Mouse (Mus musculus): ENCODE results near the gene Clec4d. TPM values are rescaled to one million over a fixed set of nuclear protein-coding genes. Genes with fewer than 3 reads are reported as not detected.
"Not testable (repeated sequence)": the region's sequence is repeated elsewhere in the genome, so short reads cannot be mapped to it uniquely, and the experiment has no call there.

The Clec4d gene
- not detected in 2 replicates for polyA plus RNA-seq (2015; fragmentation: Nextera tagmentation; extraction: Ambion mirVana)

- ATAC-seq (replicated peaks): no peak
- no peak within 1 kb of the TSS for H3K4me3 ChIP-seq
- H3K36me3 ChIP-seq (replicated peaks): no peaks in the 10 kb centered on the region
- no peak within 1 kb of the TSS for H3K4me2 ChIP-seq
- H3K4me1 ChIP-seq: no peaks in the 10 kb centered on the region
- no peak within 1 kb of the TSS for H3K27ac ChIP-seq
- 71% methylated on average over 4 of the region's 4 CpGs for WGBS
- no peaks in the 10 kb centered on the region for H3K27me3 ChIP-seq (replicated peaks)
- H3K9me3 ChIP-seq: no peaks in the 10 kb centered on the region
- no peak within 1 kb of the TSS for H3K9ac ChIP-seq
These were observed at the start of gene Clec4d for GRCm38 (mm10) chr6:123261555-123262161. Clec4d (plus strand) TSS chr6:123262111.

- Histone ChIP-seq H3K4me2 (no peak overlapping the region), H3K9ac (no peak overlapping the region), H3K27me3 (replicated peaks) (no peaks in the 10 kb centered on the region), H3K4me3 (no peak overlapping the region), H3K27ac (no peak overlapping the region), H3K4me1 (no peaks in the 10 kb centered on the region), H3K36me3 (replicated peaks) (no peaks in the 10 kb centered on the region), H3K9me3 (no peaks in the 10 kb centered on the region)
- 67% methylated on average over 2 of the region's 2 CpGs for WGBS
- no peak for ATAC-seq (replicated peaks)
These were observed 34.3 kb upstream of the Clec4d start for GRCm38 (mm10) chr6:123227519-123228166.

- Histone ChIP-seq H3K4me3 (no peak within 1 kb of the TSS), H3K27me3 (replicated peaks) (no peaks in the 10 kb centered on the region), H3K4me1 (no peaks in the 10 kb centered on the region), H3K4me2 (no peak within 1 kb of the TSS), H3K36me3 (replicated peaks) (no peaks in the 10 kb centered on the region), H3K9me3 (no peaks in the 10 kb centered on the region), H3K27ac (no peak within 1 kb of the TSS), H3K9ac (no peak within 1 kb of the TSS)
- 81% methylated on average over 3 of the region's 3 CpGs for WGBS
- no peak for ATAC-seq (replicated peaks)
These were observed 32.3 kb upstream of the Clec4d start, which contains the start of gene Clec4n for GRCm38 (mm10) chr6:123229644-123230043. Clec4n (plus strand) TSS chr6:123229843.

- Histone ChIP-seq H3K27ac (no peak overlapping the region), H3K27me3 (replicated peaks) (no peaks in the 10 kb centered on the region), H3K4me2 (no peak overlapping the region), H3K9me3 (no peaks in the 10 kb centered on the region), H3K9ac (no peak overlapping the region), H3K36me3 (replicated peaks) (no peaks in the 10 kb centered on the region), H3K4me3 (no peak overlapping the region), H3K4me1 (no peaks in the 10 kb centered on the region)
- 77% methylated on average over 2 of the region's 2 CpGs for WGBS
- ATAC-seq (replicated peaks): no peak
These were observed 30.8 kb upstream of the Clec4d start for GRCm38 (mm10) chr6:123231149-123231548.

DNA sequence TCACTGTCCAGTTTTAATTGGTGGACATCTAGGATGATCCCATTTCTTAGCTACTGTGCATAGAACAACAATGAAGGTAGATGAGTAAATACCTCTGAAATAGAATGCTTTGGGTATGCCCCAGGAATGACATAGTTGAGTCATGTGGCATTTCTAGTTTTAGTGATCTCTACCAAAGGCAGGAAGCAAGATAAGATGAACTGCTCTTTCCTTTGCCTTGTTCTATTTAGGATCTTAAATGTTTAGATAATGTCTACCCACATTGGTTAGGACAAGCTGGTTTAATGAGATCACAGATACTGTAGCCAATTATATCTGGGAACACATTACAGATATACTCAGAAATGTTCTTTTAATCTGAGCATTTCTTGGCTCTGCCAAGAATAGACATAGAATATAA is 24.3 kb upstream of the Clec4d start:
- H3K36me3 ChIP-seq (replicated peaks): no peaks in the 10 kb centered on the region
- no peak overlapping the region for H3K27ac ChIP-seq
- H3K4me3 ChIP-seq: no peak overlapping the region
- H3K9me3 ChIP-seq: no peaks in the 10 kb centered on the region
- no peak overlapping the region for H3K4me2 ChIP-seq
- no peak overlapping the region for H3K9ac ChIP-seq
- H3K4me1 ChIP-seq: no peaks in the 10 kb centered on the region
- H3K27me3 ChIP-seq (replicated peaks): no peaks in the 10 kb centered on the region
- ATAC-seq (replicated peaks): no peak

DNA sequence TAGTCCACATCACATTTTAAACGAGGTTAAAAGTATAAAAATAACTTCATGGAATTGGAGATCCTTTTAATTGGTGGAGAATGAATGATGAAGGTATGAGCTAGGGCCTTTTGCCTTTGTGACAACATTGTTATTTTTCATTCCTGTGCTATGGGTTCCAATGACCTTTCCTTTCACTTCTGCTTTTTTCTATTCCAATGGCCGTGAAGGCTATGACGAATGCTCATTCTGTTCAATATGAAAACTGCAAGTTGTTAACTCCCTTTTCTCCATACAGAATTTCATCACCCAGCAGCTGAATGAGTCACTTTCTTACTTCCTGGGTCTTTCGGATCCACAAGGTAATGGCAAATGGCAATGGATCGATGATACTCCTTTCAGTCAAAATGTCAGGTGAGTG is 17.7 kb upstream of the Clec4d start:
- Histone ChIP-seq H3K36me3 (replicated peaks) (no peaks in the 10 kb centered on the region), H3K27me3 (replicated peaks) (no peaks in the 10 kb centered on the region), H3K27ac (no peak overlapping the region), H3K4me1 (no peaks in the 10 kb centered on the region), H3K9me3 (no peaks in the 10 kb centered on the region), H3K4me2 (no peak overlapping the region), H3K9ac (no peak overlapping the region), H3K4me3 (no peak overlapping the region)
- ATAC-seq (replicated peaks): no peak
- WGBS: 88% methylated on average over 5 of the region's 5 CpGs

- not testable (repeated sequence) for H3K4me3 ChIP-seq; H3K4me1 ChIP-seq; H3K27ac ChIP-seq; H3K9me3 ChIP-seq; H3K36me3 ChIP-seq (replicated peaks); H3K9ac ChIP-seq; H3K4me2 ChIP-seq; ATAC-seq (replicated peaks); H3K27me3 ChIP-seq (replicated peaks)
- WGBS: 87% methylated on average over 2 of the region's 2 CpGs
These were observed 13.0 kb upstream of the Clec4d start for GRCm38 (mm10) chr6:123248862-123249261.

GRCm38 (mm10) chr6:123252735-123253134 is 9.2 kb upstream of the Clec4d start:
- no peaks in the 10 kb centered on the region for H3K27me3 ChIP-seq (replicated peaks)
- no peak overlapping the region for H3K27ac ChIP-seq
- no peak overlapping the region for H3K4me2 ChIP-seq
- H3K36me3 ChIP-seq (replicated peaks): no peaks in the 10 kb centered on the region
- H3K9me3 ChIP-seq: no peaks in the 10 kb centered on the region
- H3K4me3 ChIP-seq: no peak overlapping the region
- ATAC-seq (replicated peaks): no peak
- no peaks in the 10 kb centered on the region for H3K4me1 ChIP-seq
- no peak overlapping the region for H3K9ac ChIP-seq

DNA sequence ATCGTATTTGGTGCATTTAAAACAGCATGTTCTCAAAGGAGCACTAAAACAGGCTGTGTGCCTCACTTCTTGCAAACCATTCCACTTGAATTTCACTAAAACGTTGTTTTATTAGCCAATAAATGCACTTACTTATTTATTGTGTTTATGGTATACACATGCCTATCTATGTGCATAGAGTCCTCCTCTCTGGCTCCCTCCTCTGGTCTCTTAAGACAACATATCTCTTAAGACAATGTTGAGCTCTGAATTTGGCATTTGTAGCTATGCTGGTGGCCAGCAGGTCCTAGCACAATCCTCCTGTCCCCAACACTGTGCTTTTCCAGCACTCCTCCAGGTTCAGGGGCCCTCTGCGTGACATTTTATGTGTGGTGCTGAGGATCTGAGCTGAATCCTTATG is 3.0 kb upstream of the Clec4d start:
- no peak for ATAC-seq (replicated peaks)
- no peaks in the 10 kb centered on the region for H3K9me3 ChIP-seq
- no peaks in the 10 kb centered on the region for H3K27me3 ChIP-seq (replicated peaks)
- H3K4me1 ChIP-seq: no peaks in the 10 kb centered on the region
- H3K9ac ChIP-seq: no peak overlapping the region
- no peaks in the 10 kb centered on the region for H3K36me3 ChIP-seq (replicated peaks)
- H3K4me2 ChIP-seq: no peak overlapping the region
- H3K27ac ChIP-seq: no peak overlapping the region
- 76% methylated on average over 3 of the region's 3 CpGs for WGBS
- no peak overlapping the region for H3K4me3 ChIP-seq

DNA sequence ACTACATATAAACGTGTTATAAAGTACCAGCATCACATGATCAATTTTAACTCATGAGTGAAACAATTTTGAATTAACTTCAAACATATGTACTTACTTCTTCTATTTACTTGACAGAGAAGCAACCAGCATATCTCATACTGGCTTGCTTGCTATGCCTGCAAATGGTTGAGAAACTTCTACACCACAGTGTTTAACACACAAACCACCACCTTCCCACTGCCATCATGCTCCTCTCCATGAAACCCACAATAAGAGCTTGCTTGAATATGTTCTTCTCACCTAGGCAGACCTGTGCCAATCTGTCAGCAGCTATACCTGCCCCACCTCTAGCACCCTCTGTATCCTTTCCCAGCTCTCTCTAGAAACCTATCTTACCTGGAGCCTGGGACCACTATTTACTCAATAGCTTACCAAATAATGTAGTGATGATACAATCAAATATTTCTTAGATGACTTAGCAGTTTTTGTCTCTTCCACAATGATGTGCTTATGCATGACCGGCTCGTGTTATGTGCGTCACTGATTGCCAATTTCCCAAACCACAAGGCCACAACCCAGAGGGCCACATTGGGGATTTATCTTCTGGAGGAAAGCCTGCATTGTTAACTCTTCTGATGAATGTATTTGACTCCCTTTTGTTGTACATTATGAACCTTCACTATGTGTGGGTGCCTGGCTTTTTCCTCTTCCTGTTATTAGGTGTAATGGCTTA is 1.9 kb upstream of the Clec4d start:
- no peak for ATAC-seq (replicated peaks)
- no peaks in the 10 kb centered on the region for H3K4me1 ChIP-seq
- no peaks in the 10 kb centered on the region for H3K9me3 ChIP-seq
- no peak overlapping the region for H3K27ac ChIP-seq
- H3K4me2 ChIP-seq: no peak overlapping the region
- H3K9ac ChIP-seq: no peak overlapping the region
- no peaks in the 10 kb centered on the region for H3K36me3 ChIP-seq (replicated peaks)
- H3K27me3 ChIP-seq (replicated peaks): no peaks in the 10 kb centered on the region
- WGBS: 87% methylated on average over 4 of the region's 4 CpGs
- no peak overlapping the region for H3K4me3 ChIP-seq

GRCm38 (mm10) chr6:123260868-123261267 is 1.0 kb upstream of the Clec4d start:
- no peak for ATAC-seq (replicated peaks)
- no peaks in the 10 kb centered on the region for H3K36me3 ChIP-seq (replicated peaks)
- H3K27ac ChIP-seq: no peak overlapping the region
- 89% methylated on average over 1 of the region's 1 CpGs for WGBS
- H3K9me3 ChIP-seq: no peaks in the 10 kb centered on the region
- H3K4me2 ChIP-seq: no peak overlapping the region
- no peak overlapping the region for H3K9ac ChIP-seq
- no peaks in the 10 kb centered on the region for H3K27me3 ChIP-seq (replicated peaks)
- H3K4me1 ChIP-seq: no peaks in the 10 kb centered on the region
- H3K4me3 ChIP-seq: no peak overlapping the region

- H3K27me3 ChIP-seq (replicated peaks): no peaks in the 10 kb centered on the region
- no peaks in the 10 kb centered on the region for H3K9me3 ChIP-seq
- H3K27ac ChIP-seq: no peak overlapping the region
- H3K36me3 ChIP-seq (replicated peaks): no peaks in the 10 kb centered on the region
- WGBS: 93% methylated on average over 3 of the region's 3 CpGs
- H3K4me1 ChIP-seq: no peaks in the 10 kb centered on the region
- H3K4me2 ChIP-seq: no peak overlapping the region
- H3K9ac ChIP-seq: no peak overlapping the region
- H3K4me3 ChIP-seq: no peak overlapping the region
- no peak for ATAC-seq (replicated peaks)
These were observed 2.3 kb downstream of the Clec4d start for GRCm38 (mm10) chr6:123264194-123264593.

- no peak overlapping the region for H3K4me3 ChIP-seq
- H3K9ac ChIP-seq: no peak overlapping the region
- no peak overlapping the region for H3K27ac ChIP-seq
- 96% methylated on average over 4 of the region's 4 CpGs for WGBS
- no peaks in the 10 kb centered on the region for H3K27me3 ChIP-seq (replicated peaks)
- H3K4me2 ChIP-seq: no peak overlapping the region
- H3K9me3 ChIP-seq: no peaks in the 10 kb centered on the region
- ATAC-seq (replicated peaks): no peak
- no peaks in the 10 kb centered on the region for H3K4me1 ChIP-seq
- no peaks in the 10 kb centered on the region for H3K36me3 ChIP-seq (replicated peaks)
These were observed 3.9 kb downstream of the Clec4d start for GRCm38 (mm10) chr6:123265809-123266208.

Data from midbrain, embryonic 15.5 days (tissue).